Mouse (Mus musculus): Measurements from ENCODE around the gene Foxn3. TPM values are rescaled to one million over a fixed set of nuclear protein-coding genes. Genes with fewer than 3 reads are reported as not detected.

Gene Foxn3
- polyA plus RNA-seq, 1 experiment from 2014 or later = 74.5 TPM

DNA sequence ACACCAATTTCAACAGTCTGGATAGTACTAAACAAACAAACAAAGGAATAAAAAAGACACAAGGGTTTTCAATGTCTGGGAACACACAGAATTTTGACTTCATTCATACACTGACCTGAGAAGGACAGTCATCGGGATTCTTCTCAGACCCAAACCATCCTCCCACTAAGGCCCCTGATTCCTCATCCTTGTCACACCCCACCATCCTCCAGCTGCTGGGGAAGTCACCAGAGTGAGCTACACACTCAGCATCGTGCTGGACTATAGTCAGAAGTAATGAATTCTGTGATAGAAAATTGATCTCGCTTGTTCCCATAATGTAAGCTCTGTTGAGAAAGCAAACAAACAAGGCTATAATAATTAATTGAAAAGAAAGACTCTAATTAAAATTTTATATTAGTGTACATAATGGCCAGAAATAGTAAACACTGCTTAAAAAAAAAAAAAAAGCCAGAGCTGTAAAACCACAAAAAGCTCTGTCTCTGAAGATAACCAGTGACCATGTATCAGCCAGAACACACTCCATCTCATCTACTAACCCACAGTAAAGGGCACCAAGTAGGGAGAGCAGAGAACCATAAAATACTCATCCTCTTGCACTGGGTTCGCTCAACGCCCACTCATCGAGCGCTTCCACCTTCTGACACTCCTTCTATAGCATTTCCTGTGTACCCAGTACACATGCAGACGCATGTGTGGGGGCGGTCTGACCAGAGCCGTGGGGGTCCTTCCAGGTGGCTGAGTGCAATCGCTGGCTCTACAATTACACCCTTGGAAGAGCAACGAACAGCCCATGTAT is 241.6 kb downstream of the Foxn3 start:
- Histone ChIP-seq H3K4me3 (no peak overlapping the region), H3K9ac (no peak overlapping the region), H3K9me3 (no peaks in the 10 kb centered on the region), H3K36me3 (no peaks in the 10 kb centered on the region), H3K4me2 (no peak overlapping the region), H3K4me1 (replicated peaks) (peaks cover 61% of the 10 kb centered on the region), H3K27ac (replicated peaks) (no peak overlapping the region; the same call in 1 of the 2 replicates), H3K27me3 (no peaks in the 10 kb centered on the region)
- WGBS = 71% methylated on average over 12 of the region's 12 CpGs
- no peak for ATAC-seq (ENCODE audit: low read depth)

- no peak overlapping the region for H3K4me2 ChIP-seq
- no peak for ATAC-seq (ENCODE audit: low read depth)
- WGBS = 84% methylated on average over 3 of the region's 3 CpGs
- H3K4me3 ChIP-seq = no peak overlapping the region
- no peak overlapping the region; the same call in 1 of the 2 replicates for H3K27ac ChIP-seq (replicated peaks)
- H3K4me1 ChIP-seq (replicated peaks) = peaks cover 53% of the 10 kb centered on the region
- H3K9me3 ChIP-seq = 0 out of 2 replicates have a peak, but pooled peaks cover 2% of the 10 kb centered on the region
- H3K9ac ChIP-seq = no peak overlapping the region
- H3K36me3 ChIP-seq = no peaks in the 10 kb centered on the region
- H3K27me3 ChIP-seq = no peaks in the 10 kb centered on the region
These were observed 242.4 kb downstream of the Foxn3 start for GRCm38 (mm10) chr12:99320966-99321496.

- no peaks in the 10 kb centered on the region for H3K27me3 ChIP-seq
- 50% methylated on average over 2 of the region's 2 CpGs for WGBS
- no peak overlapping the region for H3K4me3 ChIP-seq
- no peak overlapping the region for H3K4me2 ChIP-seq
- no peak overlapping the region for H3K9ac ChIP-seq
- ATAC-seq (ENCODE audit: low read depth) = no peak
- 0 out of 2 replicates have a peak, but pooled peaks cover 2% of the 10 kb centered on the region for H3K9me3 ChIP-seq
- peak overlapping the region; percentile 11; the same call in 1 of the 2 replicates for H3K27ac ChIP-seq (replicated peaks)
- H3K36me3 ChIP-seq = no peaks in the 10 kb centered on the region
- peaks cover 42% of the 10 kb centered on the region for H3K4me1 ChIP-seq (replicated peaks)
These were observed 243.5 kb downstream of the Foxn3 start for GRCm38 (mm10) chr12:99319896-99320295.

DNA sequence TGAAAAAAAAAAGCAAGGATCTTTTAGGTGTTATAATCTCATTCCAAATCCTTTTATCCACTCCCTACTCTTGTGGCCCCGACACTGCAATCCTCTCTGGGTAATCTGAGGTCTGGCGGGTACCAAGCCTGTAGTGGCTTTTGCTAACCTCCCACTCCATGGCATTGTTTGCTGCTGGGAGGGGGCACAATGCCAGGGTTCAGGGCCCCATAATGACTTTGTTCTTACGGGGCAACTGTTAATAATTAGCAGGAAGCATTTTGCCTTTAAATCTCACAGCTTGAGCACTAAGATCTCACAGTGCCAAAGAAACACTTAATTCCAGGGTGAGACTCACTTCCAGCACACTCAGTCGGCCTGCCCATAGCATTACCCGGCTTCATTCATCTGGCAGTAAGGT is 244.2 kb downstream of the Foxn3 start:
- H3K4me2 ChIP-seq = no peak overlapping the region
- no peak overlapping the region for H3K4me3 ChIP-seq
- H3K36me3 ChIP-seq = no peaks in the 10 kb centered on the region
- H3K9ac ChIP-seq = no peak overlapping the region
- H3K27ac ChIP-seq (replicated peaks) = peak overlapping the region; percentile 11; the same call in 1 of the 2 replicates
- no peaks in the 10 kb centered on the region for H3K27me3 ChIP-seq
- H3K9me3 ChIP-seq = 0 out of 2 replicates have a peak, but pooled peaks cover 2% of the 10 kb centered on the region
- WGBS = 34% methylated on average over 5 of the region's 5 CpGs
- ATAC-seq (ENCODE audit: low read depth) = no peak
- H3K4me1 ChIP-seq (replicated peaks) = peaks cover 38% of the 10 kb centered on the region

- 86% methylated on average over 6 of the region's 6 CpGs for WGBS
- Histone ChIP-seq H3K27me3 (no peaks in the 10 kb centered on the region), H3K9me3 (0 out of 2 replicates have a peak, but pooled peaks cover 2% of the 10 kb centered on the region), H3K9ac (no peak overlapping the region), H3K4me2 (no peak overlapping the region), H3K4me1 (replicated peaks) (peaks cover 31% of the 10 kb centered on the region), H3K27ac (replicated peaks) (no peak overlapping the region), H3K4me3 (no peak overlapping the region), H3K36me3 (no peaks in the 10 kb centered on the region)
- no peak for ATAC-seq (ENCODE audit: low read depth)
These were observed 247.5 kb downstream of the Foxn3 start for GRCm38 (mm10) chr12:99315931-99316330.

- Histone ChIP-seq H3K4me3 (no peak overlapping the region), H3K27me3 (no peaks in the 10 kb centered on the region), H3K27ac (replicated peaks) (no peak overlapping the region), H3K36me3 (no peaks in the 10 kb centered on the region), H3K4me2 (no peak overlapping the region), H3K4me1 (replicated peaks) (peaks cover 31% of the 10 kb centered on the region), H3K9ac (no peak overlapping the region), H3K9me3 (0 out of 2 replicates have a peak, but pooled peaks cover 2% of the 10 kb centered on the region)
- ATAC-seq (ENCODE audit: low read depth) = no peak
- WGBS = 63% methylated on average over 5 of the region's 5 CpGs
These were observed 248.6 kb downstream of the Foxn3 start for GRCm38 (mm10) chr12:99314817-99315216.

DNA sequence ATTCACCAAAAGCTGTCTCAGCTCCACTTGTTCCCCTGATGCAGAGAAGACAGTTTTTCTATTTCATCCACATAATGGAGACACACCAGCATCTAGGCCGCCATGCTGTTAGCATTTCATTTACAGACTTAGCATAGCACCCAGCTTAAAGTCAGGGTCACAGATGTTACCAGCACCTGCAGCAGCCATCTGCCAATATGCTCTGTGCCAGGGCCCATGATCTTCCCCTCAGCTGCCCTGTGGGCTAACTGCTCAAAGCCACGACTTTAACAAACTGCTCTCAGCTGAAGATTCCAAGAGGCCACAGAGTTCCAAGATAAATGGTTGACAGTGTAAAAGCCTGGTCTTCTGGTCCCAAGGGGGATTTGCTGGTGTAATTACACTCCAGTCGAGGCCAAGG is 252.1 kb downstream of the Foxn3 start:
- H3K27me3 ChIP-seq = no peaks in the 10 kb centered on the region
- no peak overlapping the region for H3K4me2 ChIP-seq
- no peak for ATAC-seq (ENCODE audit: low read depth)
- 31% methylated on average over 3 of the region's 3 CpGs for WGBS
- 0 out of 2 replicates have a peak, but pooled peaks cover 2% of the 10 kb centered on the region for H3K9me3 ChIP-seq
- H3K9ac ChIP-seq = no peak overlapping the region
- no peak overlapping the region for H3K4me3 ChIP-seq
- 0 out of 2 replicates have a peak overlapping the region, but pooled peaks have one; percentile 9 for H3K27ac ChIP-seq (replicated peaks)
- no peaks in the 10 kb centered on the region for H3K36me3 ChIP-seq
- peaks cover 52% of the 10 kb centered on the region for H3K4me1 ChIP-seq (replicated peaks)

- Histone ChIP-seq H3K27ac (replicated peaks) (no peak overlapping the region), H3K36me3 (no peaks in the 10 kb centered on the region), H3K9me3 (no peaks in the 10 kb centered on the region), H3K4me1 (replicated peaks) (peaks cover 66% of the 10 kb centered on the region), H3K4me2 (no peak overlapping the region), H3K27me3 (no peaks in the 10 kb centered on the region), H3K9ac (no peak overlapping the region), H3K4me3 (no peak overlapping the region)
- ATAC-seq (ENCODE audit: low read depth) = no peak
- WGBS = 73% methylated on average over 5 of the region's 5 CpGs
These were observed 253.4 kb downstream of the Foxn3 start for GRCm38 (mm10) chr12:99309937-99310336.

DNA sequence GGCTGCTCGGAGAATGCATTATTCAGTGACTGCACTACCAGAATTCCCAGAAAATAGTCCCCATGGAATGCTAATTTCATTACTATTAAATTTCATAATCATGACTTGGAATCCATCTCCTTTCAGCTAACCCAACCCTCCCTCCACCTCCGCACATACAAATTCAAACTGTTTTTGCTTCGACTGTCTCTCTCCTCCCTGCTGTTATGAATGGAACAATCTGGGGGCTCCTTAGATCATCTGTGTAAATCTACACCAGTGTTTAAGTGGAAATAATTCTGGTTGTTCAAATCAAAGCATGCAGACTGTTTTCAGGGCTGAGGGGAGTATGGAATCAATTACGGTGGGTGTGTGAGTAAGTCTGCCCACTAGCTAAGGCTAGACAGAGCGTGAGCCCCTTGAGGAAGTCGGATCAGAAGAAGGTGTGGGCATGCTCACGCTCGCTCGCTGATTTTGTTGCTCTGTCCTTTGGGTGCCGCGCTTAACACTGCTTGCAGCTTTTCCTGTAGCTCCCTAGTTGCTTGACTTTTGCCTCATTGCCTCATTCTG is 254.8 kb downstream of the Foxn3 start:
- H3K9me3 ChIP-seq = no peaks in the 10 kb centered on the region
- H3K4me1 ChIP-seq (replicated peaks) = peaks cover 79% of the 10 kb centered on the region
- H3K36me3 ChIP-seq = no peaks in the 10 kb centered on the region
- H3K27ac ChIP-seq (replicated peaks) = 0 out of 2 replicates have a peak overlapping the region, but pooled peaks have one; percentile 6
- H3K27me3 ChIP-seq = no peaks in the 10 kb centered on the region
- WGBS = 61% methylated on average over 11 of the region's 11 CpGs
- no peak for ATAC-seq (ENCODE audit: low read depth)
- H3K9ac ChIP-seq = no peak overlapping the region
- no peak overlapping the region for H3K4me3 ChIP-seq
- H3K4me2 ChIP-seq = no peak overlapping the region

DNA sequence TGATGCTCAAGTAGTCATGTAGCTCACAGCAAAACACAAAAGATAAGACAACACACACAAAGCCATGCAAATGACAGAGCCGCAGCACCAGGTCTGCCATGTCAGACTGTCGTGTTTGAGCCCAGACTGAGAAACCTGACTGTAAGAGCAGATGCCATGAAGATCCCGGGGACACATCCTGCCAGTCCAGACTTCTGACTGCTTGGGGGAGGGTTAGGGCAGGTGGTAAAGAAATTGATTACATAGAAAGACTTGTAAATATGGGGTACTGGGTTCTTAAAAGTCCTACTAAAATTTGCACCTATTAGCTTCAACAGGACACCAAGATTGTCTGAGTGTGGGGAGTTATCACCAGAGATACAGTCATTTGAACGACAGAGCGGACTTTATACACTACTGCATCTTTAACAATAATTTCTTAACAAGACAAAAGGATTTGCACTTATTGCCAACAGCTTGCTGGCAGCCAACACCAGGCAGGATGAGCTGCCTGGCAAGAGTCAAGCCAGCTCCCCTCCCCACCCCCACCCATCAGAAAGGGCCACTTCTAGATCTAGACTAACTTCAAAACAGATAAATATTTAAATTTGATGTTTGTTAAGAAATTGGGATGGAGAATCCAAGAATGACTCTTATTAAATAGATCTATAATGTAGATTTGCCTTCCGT is 256.7 kb downstream of the Foxn3 start:
- Histone ChIP-seq H3K4me1 (replicated peaks) (peaks cover 89% of the 10 kb centered on the region), H3K27ac (replicated peaks) (peak overlapping the region; percentile 20; the same call in 1 of the 2 replicates), H3K9me3 (no peaks in the 10 kb centered on the region), H3K4me3 (no peak overlapping the region), H3K4me2 (no peak overlapping the region), H3K36me3 (no peaks in the 10 kb centered on the region), H3K9ac (peak overlapping the region; percentile 45; the same call in 1 of the 2 replicates), H3K27me3 (no peaks in the 10 kb centered on the region)
- WGBS = 58% methylated on average over 6 of the region's 6 CpGs
- no peak for ATAC-seq (ENCODE audit: low read depth)

DNA sequence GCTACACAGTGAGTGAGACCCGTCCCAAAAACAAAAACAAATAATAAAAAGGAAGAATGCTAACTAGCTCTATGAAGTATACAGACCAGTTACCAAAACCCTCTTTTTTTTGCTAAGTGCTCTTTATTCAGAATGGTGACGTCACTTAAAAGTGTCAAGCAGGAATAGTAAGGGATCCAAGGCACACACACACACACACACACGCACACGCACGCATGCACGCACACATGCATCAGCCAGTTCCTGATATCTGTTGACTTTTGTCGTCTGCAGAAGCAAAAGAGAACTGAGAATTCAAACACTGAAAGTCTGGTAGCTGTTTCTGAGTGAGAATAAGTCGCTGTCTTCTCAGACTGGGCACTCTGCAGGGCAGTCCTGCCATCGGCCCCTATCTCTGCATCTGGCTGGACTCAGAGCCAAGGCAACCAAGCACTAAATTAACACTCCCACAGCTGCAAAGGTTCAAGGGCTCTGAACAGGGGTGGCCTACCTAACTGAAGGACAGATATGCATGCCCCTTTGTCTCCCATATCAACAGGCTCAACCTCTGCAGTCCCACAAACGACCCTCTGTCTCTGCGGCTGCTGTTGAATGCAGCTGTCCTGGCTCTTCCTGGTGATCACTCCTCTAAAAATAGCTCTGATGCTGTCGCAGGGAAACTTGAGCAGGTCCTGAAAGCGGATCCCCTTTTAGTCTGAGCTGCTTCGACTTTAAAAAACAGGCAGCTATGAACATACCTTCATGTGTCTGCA is 257.4 kb downstream of the Foxn3 start:
- ATAC-seq (ENCODE audit: low read depth) = no peak
- H3K4me1 ChIP-seq (replicated peaks) = peaks cover 82% of the 10 kb centered on the region
- no peaks in the 10 kb centered on the region for H3K9me3 ChIP-seq
- 59% methylated on average over 14 of the region's 14 CpGs for WGBS
- H3K4me2 ChIP-seq = no peak overlapping the region
- peak overlapping the region; percentile 45; the same call in 1 of the 2 replicates for H3K9ac ChIP-seq
- H3K4me3 ChIP-seq = no peak overlapping the region
- no peaks in the 10 kb centered on the region for H3K27me3 ChIP-seq
- H3K27ac ChIP-seq (replicated peaks) = peak overlapping the region; percentile 20
- H3K36me3 ChIP-seq = no peaks in the 10 kb centered on the region

Measured in neural tube, embryonic 13.5 days (tissue).